Mouse (Mus musculus) CH12.LX (cell line): Measurements from ENCODE around the gene Cmtm8.
A peak's percentile ranks its signal among the peaks of the same experiment; 100 is the strongest.

ENCODE experiments used
- CHD1 ChIP-seq: IDR thresholded peaks from 2 replicates; pipeline ENCODE4 v1.6.1; 2012; ENCODE audit warnings: low read depth, low read length, improper control_type of control experiment, inconsistent platforms
- CTCF ChIP-seq, 2 experiments: IDR thresholded peaks in 1 of 2; conservative IDR thresholded peaks in 1 of 2; 2 replicates each; pipeline ENCODE4 v1.5.1; 2011 to 2012; ENCODE audit warnings: low read depth in 2 of 2, low read length in 2 of 2, improper control_type of control experiment in 1 of 2, inconsistent platforms in 1 of 2, mild to moderate bottlenecking in 1 of 2, moderate library complexity in 1 of 2
- E2F4 ChIP-seq: IDR thresholded peaks from 2 replicates; pipeline ENCODE4 v1.6.1; 2011; ENCODE audit warnings: low read depth, low read length, improper control_type of control experiment; ENCODE audit not compliant: insufficient replicate concordance
- JUND ChIP-seq: conservative IDR thresholded peaks from 2 replicates; pipeline ENCODE4 v1.6.1; 2011; ENCODE audit warnings: low read depth, low read length, improper control_type of control experiment
- MAFK ChIP-seq: IDR thresholded peaks from 2 replicates; pipeline ENCODE4 v1.6.1; 2011; ENCODE audit warnings: low read length, improper control_type of control experiment; ENCODE audit not compliant: insufficient replicate concordance
- NRF1 ChIP-seq: IDR thresholded peaks from 2 replicates; pipeline ENCODE4 v1.6.1; 2014; ENCODE audit warnings: low read depth, mild to moderate bottlenecking, inconsistent platforms, low read length, improper control_type of control experiment, moderate library complexity
- POLR2A ChIP-seq: IDR thresholded peaks from 2 replicates; pipeline ENCODE4 v1.6.1; 2011; ENCODE audit warnings: low read depth, mild to moderate bottlenecking, improper control_type of control experiment, low read length
- POLR2AphosphoS2 ChIP-seq: IDR thresholded peaks from 2 replicates; pipeline ENCODE4 v1.6.1; 2011; ENCODE audit warnings: low read depth, low read length, improper control_type of control experiment
- ZNF384 ChIP-seq: IDR thresholded peaks from 2 replicates; pipeline ENCODE4 v1.6.1; 2012; ENCODE audit warnings: low read depth, low read length, improper control_type of control experiment, inconsistent platforms

- TF ChIP-seq MAFK (no peak), POLR2AphosphoS2 (no peak), CTCF (conservative IDR thresholded peaks at IDR 0.05 in 1 of 2, IDR thresholded peaks at IDR 0.05 in 1 of 2; ENCODE audit: low read depth in 2 of 2, low read length in 2 of 2) (no peak), NRF1 (0 out of 2 replicates have a peak, but pooled peaks have one; percentile 6), JUND (no peak), CHD1 (no peak), ZNF384 (no peak), E2F4 (no peak), POLR2A (no peak)
Observed at GRCm38 (mm10) chr9:114780746-114781525, 63.0 kb downstream of the Cmtm8 start.
